Mouse (Mus musculus): ENCODE results near the gene Rassf7. TPM values are rescaled to one million over a fixed set of nuclear protein-coding genes. Genes with fewer than 3 reads are reported as not detected.

Gene Rassf7
- total RNA-seq, 2 experiments from 2014 or later = 4.1 TPM

Other genes with a start within 250 kb of the Rassf7 start
- 110 and 111 TPM in 2 replicates for gene Ifitm1, start 248.6 kb upstream of the Rassf7 start, total RNA-seq (2015)
- gene Ifitm1, start 248.6 kb upstream of the Rassf7 start, total RNA-seq (2017) = 48.4 and 56.3 TPM in 2 replicates
- 2,002 and 2,201 TPM in 2 replicates for gene Ifitm3, start 205.1 kb upstream of the Rassf7 start, total RNA-seq (2015)
- gene Ifitm3, start 205.1 kb upstream of the Rassf7 start, total RNA-seq (2017) = 715 and 839 TPM in 2 replicates
- gene Ifitm6, start 197.9 kb upstream of the Rassf7 start, total RNA-seq (2015) = 1,773 and 2,031 TPM in 2 replicates
- 1,518 and 1,657 TPM in 2 replicates for gene Ifitm6, start 197.9 kb upstream of the Rassf7 start, total RNA-seq (2017)
- not detected in 2 replicates for gene Gm17387, start 186.7 kb upstream of the Rassf7 start, total RNA-seq (2015)
- not detected in 2 replicates for gene Gm17387, start 186.7 kb upstream of the Rassf7 start, total RNA-seq (2017)
- 1.5 and 3.0 TPM in 2 replicates for gene B4galnt4, start 154.8 kb upstream of the Rassf7 start, total RNA-seq (2015)
- gene B4galnt4, start 154.8 kb upstream of the Rassf7 start, total RNA-seq (2017) = 1.7 and 2.5 TPM in 2 replicates
- gene Pkp3, start 137.6 kb upstream of the Rassf7 start, total RNA-seq (2015) = 6.7 and 9.7 TPM in 2 replicates
- 3.8 and 6.1 TPM in 2 replicates for gene Pkp3, start 137.6 kb upstream of the Rassf7 start, total RNA-seq (2017)
- gene Sigirr, start 115.3 kb upstream of the Rassf7 start, total RNA-seq (2015) = 7.5 and 9.3 TPM in 2 replicates
- 7.7 and 8.2 TPM in 2 replicates for gene Sigirr, start 115.3 kb upstream of the Rassf7 start, total RNA-seq (2017)
- gene Ano9, start 98.1 kb upstream of the Rassf7 start, total RNA-seq (2015) = not detected in 2 replicates
- not detected in 2 replicates for gene Ano9, start 98.1 kb upstream of the Rassf7 start, total RNA-seq (2017)
- gene Ptdss2, start 93.5 kb upstream of the Rassf7 start, total RNA-seq (2015) = 7.1 and 10.2 TPM in 2 replicates
- 1.9 and 2.6 TPM in 2 replicates for gene Ptdss2, start 93.5 kb upstream of the Rassf7 start, total RNA-seq (2017)
- gene Rnh1, start 43.0 kb upstream of the Rassf7 start, total RNA-seq (2015) = 70.5 and 86.8 TPM in 2 replicates
- 74.2 and 94.3 TPM in 2 replicates for gene Rnh1, start 43.0 kb upstream of the Rassf7 start, total RNA-seq (2017)
- 29.0 and 40.0 TPM in 2 replicates for gene Hras, start 21.9 kb upstream of the Rassf7 start, total RNA-seq (2015)
- 20.7 and 27.1 TPM in 2 replicates for gene Hras, start 21.9 kb upstream of the Rassf7 start, total RNA-seq (2017)
- gene Lrrc56, start 21.7 kb upstream of the Rassf7 start, total RNA-seq (2015) = 2.1 and 2.2 TPM in 2 replicates
- 1.3 and 4.3 TPM in 2 replicates for gene Lrrc56, start 21.7 kb upstream of the Rassf7 start, total RNA-seq (2017)
- 0.36 TPM in 1 of 2 replicates, not detected in the other for gene Lmntd2, start 1.8 kb upstream of the Rassf7 start, total RNA-seq (2015)
- 0.04 TPM in 1 of 2 replicates, not detected in the other for gene Lmntd2, start 1.8 kb upstream of the Rassf7 start, total RNA-seq (2017)
- gene Phrf1, start 12.9 kb downstream of the Rassf7 start, total RNA-seq (2015) = 42.8 and 48.9 TPM in 2 replicates
- 48.7 and 63.5 TPM in 2 replicates for gene Phrf1, start 12.9 kb downstream of the Rassf7 start, total RNA-seq (2017)
- 42.6 and 50.5 TPM in 2 replicates for gene Irf7, start 50.6 kb downstream of the Rassf7 start, total RNA-seq (2015)
- gene Irf7, start 50.6 kb downstream of the Rassf7 start, total RNA-seq (2017) = 60.6 and 65.6 TPM in 2 replicates
- not detected in 2 replicates for gene Cdhr5, start 60.9 kb downstream of the Rassf7 start, total RNA-seq (2015)
- not detected in 2 replicates for gene Cdhr5, start 60.9 kb downstream of the Rassf7 start, total RNA-seq (2017)
- gene Sct, start 63.3 kb downstream of the Rassf7 start, total RNA-seq (2015) = not detected in 2 replicates
- not detected in 2 replicates for gene Sct, start 63.3 kb downstream of the Rassf7 start, total RNA-seq (2017)
- not detected in 2 replicates for gene Drd4, start 76.1 kb downstream of the Rassf7 start, total RNA-seq (2015)
- gene Drd4, start 76.1 kb downstream of the Rassf7 start, total RNA-seq (2017) = not detected in 2 replicates
- gene Deaf1, start 111.8 kb downstream of the Rassf7 start, total RNA-seq (2015) = 36.1 and 36.5 TPM in 2 replicates
- gene Deaf1, start 111.8 kb downstream of the Rassf7 start, total RNA-seq (2017) = 11.4 and 14.6 TPM in 2 replicates
- gene Tmem80, start 111.9 kb downstream of the Rassf7 start, total RNA-seq (2015) = 11.8 and 12.0 TPM in 2 replicates
- gene Tmem80, start 111.9 kb downstream of the Rassf7 start, total RNA-seq (2017) = 6.0 and 8.7 TPM in 2 replicates
- gene Eps8l2, start 123.0 kb downstream of the Rassf7 start, total RNA-seq (2015) = not detected in 2 replicates
- gene Eps8l2, start 123.0 kb downstream of the Rassf7 start, total RNA-seq (2017) = not detected in 2 replicates
- 197 and 213 TPM in 2 replicates for gene Taldo1, start 176.3 kb downstream of the Rassf7 start, total RNA-seq (2015)
- 795 and 884 TPM in 2 replicates for gene Taldo1, start 176.3 kb downstream of the Rassf7 start, total RNA-seq (2017)
- gene Gatd1, start 198.3 kb downstream of the Rassf7 start, total RNA-seq (2015) = 22.8 and 26.4 TPM in 2 replicates
- 12.9 and 13.1 TPM in 2 replicates for gene Gatd1, start 198.3 kb downstream of the Rassf7 start, total RNA-seq (2017)
- gene Cend1, start 213.6 kb downstream of the Rassf7 start, total RNA-seq (2015) = 0.18 TPM in 1 of 2 replicates, not detected in the other
- gene Cend1, start 213.6 kb downstream of the Rassf7 start, total RNA-seq (2017) = not detected in 2 replicates
- 14.6 and 15.0 TPM in 2 replicates for gene Slc25a22, start 222.0 kb downstream of the Rassf7 start, total RNA-seq (2015)
- gene Slc25a22, start 222.0 kb downstream of the Rassf7 start, total RNA-seq (2017) = 3.2 and 6.4 TPM in 2 replicates
- gene Pidd1, start 228.2 kb downstream of the Rassf7 start, total RNA-seq (2015) = 7.1 and 8.1 TPM in 2 replicates
- gene Pidd1, start 228.2 kb downstream of the Rassf7 start, total RNA-seq (2017) = 6.1 and 10.5 TPM in 2 replicates
- 1,660 and 1,825 TPM in 2 replicates for gene Rplp2, start 231.5 kb downstream of the Rassf7 start, total RNA-seq (2015)
- gene Rplp2, start 231.5 kb downstream of the Rassf7 start, total RNA-seq (2017) = 1,271 and 1,459 TPM in 2 replicates
- gene Pnpla2, start 239.3 kb downstream of the Rassf7 start, total RNA-seq (2015) = 31.2 and 34.5 TPM in 2 replicates
- 9.1 and 12.3 TPM in 2 replicates for gene Pnpla2, start 239.3 kb downstream of the Rassf7 start, total RNA-seq (2017)
- 1.6 and 1.8 TPM in 2 replicates for gene Cracr2b, start 245.2 kb downstream of the Rassf7 start, total RNA-seq (2015)
- gene Cracr2b, start 245.2 kb downstream of the Rassf7 start, total RNA-seq (2017) = 1.5 and 2.0 TPM in 2 replicates